Mouse (Mus musculus) heart, postnatal 0 days (tissue): Measurements from ENCODE around the gene Neurod2.

Experiments
- CTCF ChIP-seq: IDR thresholded peaks from 2 replicates; pipeline ENCODE4 v1.5.1; 2016; ENCODE audit warnings: antibody characterized with exemption, control low read depth, low read depth
- EP300 ChIP-seq: IDR thresholded peaks from 2 replicates; pipeline ENCODE4 v1.6.1; 2016; ENCODE audit warnings: antibody characterized with exemption, low read depth

- no peak for TF ChIP-seq EP300
- no peak for TF ChIP-seq CTCF
Measured at GRCm38 (mm10) chr11:98332841-98333240, 3.4 kb upstream of the Neurod2 start.
